Comparison of ENCODE assay signal across 7 mouse cellular contexts in genomic region chr13:15464081-15464526, GRCm38 (mm10). TPM values are rescaled to one million over a fixed set of nuclear protein-coding genes. Genes with fewer than 3 reads are reported as not detected.
A peak's percentile ranks its signal among the peaks of the same experiment; 100 is the strongest.
DNase-seq lines count a peak whose midpoint lies in the region; ATAC-seq and TF ChIP-seq lines count a peak whose summit lies in the region.

No protein-coding gene starts in this region.

- WGBS in forebrain, embryonic 15.5 days: under 1% methylated on average over 51 of the region's 51 CpGs
- under 1% methylated on average over 50 of the region's 51 CpGs for WGBS in midbrain, postnatal 0 days

- H3K4me3 ChIP-seq in ES-E14 (ENCODE audit: insufficient read depth in 1 of 2, low read depth in 1 of 2, low read length in 2 of 2, poor library complexity in 1 of 2, severe bottlenecking in 1 of 2): peak overlapping the region; percentile 83 to 86
- H3K4me3 ChIP-seq in forebrain, embryonic 15.5 days: peak overlapping the region; percentile 70
- peak overlapping the region; percentile 84 for H3K4me3 ChIP-seq in midbrain, postnatal 0 days (ENCODE audit: low read depth, low read length)

- H3K27ac ChIP-seq in ES-E14 (ENCODE audit: insufficient read depth, low read depth, low read length, poor library complexity, severe bottlenecking): no peak overlapping the region
- H3K27ac ChIP-seq in forebrain, embryonic 15.5 days (replicated peaks): peak overlapping the region; percentile 88
- H3K27ac ChIP-seq in midbrain, postnatal 0 days (ENCODE audit: low read depth, low read length): peak overlapping the region; percentile 44; the same call in 1 of the 2 replicates

- H3K4me1 ChIP-seq in ES-E14 (ENCODE audit: control insufficient read depth in 2 of 2, insufficient read depth in 2 of 2, low read length in 2 of 2, poor library complexity in 1 of 2): no peaks in the 10 kb centered on the region
- peaks cover 40% of the 10 kb centered on the region for H3K4me1 ChIP-seq in forebrain, embryonic 15.5 days
- no peaks in the 10 kb centered on the region for H3K4me1 ChIP-seq in midbrain, postnatal 0 days (ENCODE audit: insufficient read depth, low read length)

- in situ Hi-C loops in ES-E14 (cut with MboI; ENCODE audit: low sequenced_read_pairs in 2 of 2, unreplicated experiment in 2 of 2): no loop called here

- no peaks in the 10 kb centered on the region for H3K36me3 ChIP-seq in ES-E14 (ENCODE audit: control insufficient read depth, insufficient read depth, low read length, poor library complexity, severe bottlenecking)
- H3K36me3 ChIP-seq in forebrain, embryonic 15.5 days: no peaks in the 10 kb centered on the region
- H3K36me3 ChIP-seq in midbrain, postnatal 0 days (ENCODE audit: insufficient read depth, low read length): no peaks in the 10 kb centered on the region

- no peaks in the 10 kb centered on the region for H3K9me3 ChIP-seq in ES-E14 (ENCODE audit: control insufficient read depth, insufficient read depth, low read depth, low read length)
- H3K9me3 ChIP-seq in forebrain, embryonic 15.5 days: no peaks in the 10 kb centered on the region
- no peaks in the 10 kb centered on the region for H3K9me3 ChIP-seq in midbrain, postnatal 0 days (ENCODE audit: low read length)

- H3K27me3 ChIP-seq in forebrain, embryonic 15.5 days: 0 out of 2 replicates have a peak, but pooled peaks cover 3% of the 10 kb centered on the region
- H3K27me3 ChIP-seq in midbrain, postnatal 0 days (ENCODE audit: insufficient read depth, low read length): peaks cover 18% of the 10 kb centered on the region; the same call in 1 of the 2 replicates

- H3K4me2 ChIP-seq in forebrain, embryonic 15.5 days (replicated peaks): peak overlapping the region; percentile 92
- H3K4me2 ChIP-seq in midbrain, postnatal 0 days (ENCODE audit: low read depth, low read length, poor library complexity, severe bottlenecking): peak overlapping the region; percentile 94

- no peak for DNase-seq in ES-E14 (ENCODE audit: low read depth, low spot score)
- DNase-seq in ZHBTc4 (ENCODE audit: low read depth, low spot score): peak; percentile 78
- peak; percentile 59 for DNase-seq in heart, postnatal 4 days
- DNase-seq in liver: peak; percentile 9
- no peak for DNase-seq in midbrain, postnatal 0 days (ENCODE audit: low spot score)
- peak; percentile 43 for DNase-seq in urinary bladder, adult 2 months (ENCODE audit: low spot score)

- ATAC-seq in forebrain, embryonic 15.5 days (replicated peaks): peak; percentile 10
- ATAC-seq in midbrain, postnatal 0 days (ENCODE audit: low FRiP score): 0 out of 2 replicates have a peak, but pooled peaks have one; percentile 15

- no peak for TF ChIP-seq CTCF in midbrain, postnatal 0 days (IDR thresholded peaks at IDR 0.05)

- peak overlapping the region; percentile 82 for H3K9ac ChIP-seq in ES-E14 (ENCODE audit: insufficient read depth, low read depth, low read length, poor library complexity, severe bottlenecking)
- H3K9ac ChIP-seq in forebrain, embryonic 15.5 days (replicated peaks): peak overlapping the region; percentile 61
- H3K9ac ChIP-seq in midbrain, postnatal 0 days (replicated peaks; ENCODE audit: low read length, poor library complexity, severe bottlenecking): peak overlapping the region; percentile 42

TF ChIP-seq in ES-E14, 5 proteins besides CTCF, POLR2A, EP300 and RAD21:
- 0 out of 2 replicates have a peak, but pooled peaks have one; percentile 14 for TF ChIP-seq HCFC1 (IDR thresholded peaks at IDR 0.05; ENCODE audit: borderline replicate concordance, insufficient read depth, low read length)
- TF ChIP-seq MAFK (IDR thresholded peaks at IDR 0.05; ENCODE audit: insufficient read depth, low read depth, low read length): no peak

RNA-seq across cellular contexts. Expression of gene Gli3, which starts 1.1 kb away (rescaled TPM):
- total RNA-seq in ES-E14 (2012; rRNA removed): 7.3 and 9.3 TPM in 2 replicates
- 13.5 and 15.9 TPM in 2 replicates for polyA plus RNA-seq in forebrain, embryonic 15.5 days (2015; fragmentation: Nextera tagmentation; extraction: Ambion mirVana)
- 10 to 100 TPM; 12.7 to 13.3 TPM for total RNA-seq in heart, postnatal 4 days (2021)
- 9.2 and 10.3 TPM in 2 replicates for total RNA-seq in midbrain, postnatal 0 days (2014; rRNA removed)
- polyA plus RNA-seq in midbrain, postnatal 0 days (2015; fragmentation: Nextera tagmentation; extraction: Ambion mirVana): 3.2 and 3.9 TPM in 2 replicates
- polyA plus RNA-seq in urinary bladder, adult 2 months (2012; rRNA removed): 5.1 and 8.1 TPM in 2 replicates

Comparison
In these comparisons a context has a peak if more than half of its experiments do, and no peak if none do; other contexts are left out.
1. DNase-seq: peak in ZHBTc4 (single experiment), heart, postnatal 4 days (single experiment), liver (single experiment) and urinary bladder, adult 2 months (single experiment); none in ES-E14 (single experiment) and midbrain, postnatal 0 days (single experiment).
2. Peak in every context shown above with its lines, with median percentiles within 50 percentile points of each other: H3K4me3 ChIP-seq and H3K9ac ChIP-seq.